Mouse (Mus musculus) MEL (cell line): ENCODE results near the gene Ift27. TPM values are rescaled to one million over a fixed set of nuclear protein-coding genes. Genes with fewer than 3 reads are reported as not detected.

Source experiments
- DNase-seq: peaks from one replicate; pipeline ENCODE4 v3.0.0; 2011; ENCODE audit warnings: low read depth, low spot score
- H3K27ac ChIP-seq: 2 replicates; pipeline ENCODE4 v1.5.1; 2012; ENCODE audit warnings: low read depth, mild to moderate bottlenecking, control low read depth, low read length, moderate library complexity; ENCODE audit not compliant: control insufficient read depth
- H3K27me3 ChIP-seq, 2 experiments: fragments of 150-350 bp in 1 of 2; sonication (generic) in 1 of 2; 2 replicates each; pipeline ENCODE4 v1.6.1; 2012; ENCODE audit warnings: low read length in 2 of 2, mild to moderate bottlenecking in 2 of 2, improper control_type of control experiment in 1 of 2, moderate library complexity in 1 of 2; ENCODE audit not compliant: insufficient read depth in 2 of 2, control insufficient read depth in 1 of 2
- H3K36me3 ChIP-seq, 2 experiments: 2 replicates each; pipeline ENCODE4 v1.6.1; 2012 to 2014; ENCODE audit warnings: low read length in 2 of 2, improper control_type of control experiment in 1 of 2, inconsistent platforms in 1 of 2, mild to moderate bottlenecking in 1 of 2; ENCODE audit not compliant: insufficient read depth in 2 of 2, control insufficient read depth in 1 of 2
- H3K4me1 ChIP-seq, 2 experiments: fragments of 150-350 bp in 1 of 2; sonication (generic) in 1 of 2; 2 replicates each; pipeline ENCODE4 v1.6.1; 2012; ENCODE audit warnings: low read length in 2 of 2, improper control_type of control experiment in 1 of 2, mild to moderate bottlenecking in 1 of 2; ENCODE audit not compliant: insufficient read depth in 2 of 2, control insufficient read depth in 1 of 2
- H3K4me3 ChIP-seq, 2 experiments: fragments of 150-350 bp in 1 of 2; sonication (generic) in 1 of 2; 2 replicates each; pipeline ENCODE4 v1.5.1; 2012; ENCODE audit warnings: low read depth in 2 of 2, low read length in 2 of 2, mild to moderate bottlenecking in 2 of 2, moderate library complexity in 2 of 2, control low read depth in 1 of 2, improper control_type of control experiment in 1 of 2; ENCODE audit not compliant: control insufficient read depth in 1 of 2, insufficient read depth in 1 of 2
- H3K79me2 ChIP-seq: 2 replicates; pipeline ENCODE4 v1.6.1; 2012; ENCODE audit warnings: mild to moderate bottlenecking, low read length, moderate library complexity; ENCODE audit not compliant: control insufficient read depth, poor library complexity, insufficient read depth
- H3K9ac ChIP-seq: 2 replicates; pipeline ENCODE4 v1.6.1; 2012; ENCODE audit warnings: low read depth, mild to moderate bottlenecking, control low read depth, low read length, moderate library complexity; ENCODE audit not compliant: control insufficient read depth, poor library complexity, severe bottlenecking
- H3K9me3 ChIP-seq: fragments of 150-350 bp; sonication (generic); replicated peaks from 2 replicates; pipeline ENCODE4 v1.6.1; 2012; ENCODE audit warnings: mild to moderate bottlenecking, low read length, improper control_type of control experiment, moderate library complexity; ENCODE audit not compliant: insufficient read depth
- CHD1 ChIP-seq: IDR thresholded peaks from 2 replicates; pipeline ENCODE4 v1.6.1; 2012; ENCODE audit warnings: low read depth, mild to moderate bottlenecking, inconsistent platforms, low read length, improper control_type of control experiment
- CTCF ChIP-seq, 3 experiments: IDR thresholded peaks in 2 of 3; conservative IDR thresholded peaks in 1 of 3; 2 replicates each; pipeline ENCODE4 v1.5.1; 2011 to 2012; ENCODE audit warnings: low read length in 3 of 3, low read depth in 2 of 3, mild to moderate bottlenecking in 2 of 3, improper control_type of control experiment in 1 of 3, inconsistent platforms in 1 of 3, mixed read lengths in 1 of 3, moderate library complexity in 1 of 3; ENCODE audit not compliant: control insufficient read depth in 1 of 3, insufficient read depth in 1 of 3, poor library complexity in 1 of 3, severe bottlenecking in 1 of 3
- E2F4 ChIP-seq: IDR thresholded peaks from 2 replicates; pipeline ENCODE4 v1.6.1; 2011; ENCODE audit warnings: low read depth, low read length, improper control_type of control experiment, borderline replicate concordance
- ELF1 ChIP-seq: IDR thresholded peaks from 2 replicates; pipeline ENCODE4 v1.6.1; 2014; ENCODE audit warnings: low read depth, mild to moderate bottlenecking, inconsistent platforms, low read length, improper control_type of control experiment, moderate library complexity
- EP300 ChIP-seq, 2 experiments: IDR thresholded peaks; 2 replicates each; pipeline ENCODE4 v1.6.1; 2011; ENCODE audit warnings: improper control_type of control experiment in 2 of 2, low read length in 2 of 2, low read depth in 1 of 2, mild to moderate bottlenecking in 1 of 2
- ETS1 ChIP-seq: IDR thresholded peaks from 2 replicates; pipeline ENCODE4 v1.6.1; 2012; ENCODE audit warnings: low read depth, mild to moderate bottlenecking, inconsistent platforms, low read length, improper control_type of control experiment, moderate library complexity
- GABPA ChIP-seq: IDR thresholded peaks from 2 replicates; pipeline ENCODE4 v1.6.1; 2012; ENCODE audit warnings: low read depth, mild to moderate bottlenecking, inconsistent platforms, low read length, improper control_type of control experiment, moderate library complexity
- JUND ChIP-seq: IDR thresholded peaks from 2 replicates; pipeline ENCODE4 v1.6.1; 2011; ENCODE audit warnings: low read depth, mild to moderate bottlenecking, improper control_type of control experiment, low read length
- MAX ChIP-seq: IDR thresholded peaks from 2 replicates; pipeline ENCODE4 v1.6.1; 2011; ENCODE audit warnings: low read length, improper control_type of control experiment
- MYB ChIP-seq: IDR thresholded peaks from 2 replicates; pipeline ENCODE4 v1.6.1; 2011; ENCODE audit warnings: mild to moderate bottlenecking, low read depth, low read length, improper control_type of control experiment
- NRF1 ChIP-seq: IDR thresholded peaks from 2 replicates; pipeline ENCODE4 v1.6.1; 2014; ENCODE audit warnings: low read depth, mild to moderate bottlenecking, inconsistent platforms, low read length, improper control_type of control experiment, moderate library complexity; ENCODE audit not compliant: poor library complexity, insufficient read depth, severe bottlenecking
- POLR2AphosphoS5 ChIP-seq: IDR thresholded peaks from 2 replicates; pipeline ENCODE4 v1.6.1; 2012; ENCODE audit warnings: low read depth, borderline replicate concordance, mild to moderate bottlenecking, inconsistent platforms, low read length, moderate library complexity, mixed read lengths
- RCOR1 ChIP-seq: IDR thresholded peaks from 2 replicates; pipeline ENCODE4 v1.6.1; 2012; ENCODE audit warnings: low read depth, mild to moderate bottlenecking, inconsistent platforms, low read length, improper control_type of control experiment
- SIN3A ChIP-seq: IDR thresholded peaks from 2 replicates; pipeline ENCODE4 v1.6.1; 2012; ENCODE audit warnings: low read length, improper control_type of control experiment, inconsistent platforms
- TAL1 ChIP-seq: IDR thresholded peaks from 2 replicates; pipeline ENCODE4 v1.6.1; 2012; ENCODE audit warnings: mild to moderate bottlenecking, inconsistent platforms, low read length, moderate library complexity, mixed read lengths
- UBTF ChIP-seq: IDR thresholded peaks from 2 replicates; pipeline ENCODE4 v1.6.1; 2012; ENCODE audit warnings: low read depth, mild to moderate bottlenecking, inconsistent platforms, low read length, improper control_type of control experiment, moderate library complexity, borderline replicate concordance; ENCODE audit not compliant: insufficient read depth
- USF2 ChIP-seq, 2 experiments: IDR thresholded peaks; 2 replicates each; pipeline ENCODE4 v1.6.1; 2011 to 2012; ENCODE audit warnings: improper control_type of control experiment in 2 of 2, low read length in 2 of 2, borderline replicate concordance in 1 of 2, inconsistent platforms in 1 of 2, low read depth in 1 of 2, mild to moderate bottlenecking in 1 of 2; ENCODE audit not compliant: insufficient read depth in 1 of 2
- ZC3H11A ChIP-seq: IDR thresholded peaks from 2 replicates; pipeline ENCODE4 v1.6.1; 2012; ENCODE audit warnings: low read depth, mild to moderate bottlenecking, inconsistent platforms, low read length, improper control_type of control experiment
- polyA plus RNA-seq, 2 experiments: library from polyadenylated mRNA; stranded (reverse) in 1 of 2; unstranded in 1 of 2; fragments of >175 nt in 1 of 2; fragments of >200 nt in 1 of 2; gene quantifications; 2 replicates each; pipeline versions ENCODE4 v1.2.1 to v1.2.4; 2012; ENCODE audit warnings: low replicate concordance in 2 of 2, low read depth in 1 of 2; ENCODE audit not compliant: insufficient read length in 2 of 2, insufficient read depth in 1 of 2, missing spikeins in 1 of 2
- total RNA-seq: library from RNA; depleted of rRNA; stranded (reverse); fragments of 300-350 nt; gene quantifications from 2 replicates; pipeline ENCODE4 v1.2.3, GENCODE M21; 2012

Gene Ift27
- total and polyA plus RNA-seq, 3 experiments: 10.4 to 18.0 TPM; not detected in 1

DNA sequence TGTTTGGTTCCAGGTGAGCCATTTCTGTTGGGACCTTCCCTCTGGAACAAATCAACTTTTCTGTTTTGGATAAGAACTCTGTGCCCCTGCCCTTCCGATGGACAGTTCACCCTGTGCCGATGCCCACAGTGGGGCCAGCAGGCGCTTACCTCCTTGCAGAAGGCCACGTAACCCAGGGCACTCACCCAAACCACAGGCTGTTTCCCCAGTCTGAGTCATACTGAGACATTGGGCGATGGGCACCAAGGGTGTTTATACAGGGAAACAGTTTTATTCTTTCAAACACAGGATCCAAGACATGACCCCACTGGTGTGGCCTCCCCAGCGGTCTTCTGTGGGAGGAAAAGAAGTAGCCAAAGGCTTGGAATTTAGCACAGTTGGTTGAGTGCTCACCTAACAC lies 18.5 kb downstream of the Ift27 start:
- no peak for TF ChIP-seq RCOR1
- TF ChIP-seq TAL1: no peak
- TF ChIP-seq EP300 (IDR thresholded peaks at IDR 0.05; ENCODE audit: low read depth in 1 of 2, low read length in 2 of 2): no peak
- no peak for TF ChIP-seq GABPA
- TF ChIP-seq SIN3A: no peak
- Histone ChIP-seq H3K79me2 (no peaks in the 10 kb centered on the region), H3K9me3 (no peaks in the 10 kb centered on the region), H3K9ac (no peak overlapping the region), H3K27ac (no peak overlapping the region), H3K27me3 (no peaks in the 10 kb centered on the region; a peak in 2 of 4 replicates), H3K4me3 (no peak overlapping the region), H3K4me1 (no peaks in the 10 kb centered on the region), H3K36me3 (no peaks in the 10 kb centered on the region)
- no peak for DNase-seq

DNA sequence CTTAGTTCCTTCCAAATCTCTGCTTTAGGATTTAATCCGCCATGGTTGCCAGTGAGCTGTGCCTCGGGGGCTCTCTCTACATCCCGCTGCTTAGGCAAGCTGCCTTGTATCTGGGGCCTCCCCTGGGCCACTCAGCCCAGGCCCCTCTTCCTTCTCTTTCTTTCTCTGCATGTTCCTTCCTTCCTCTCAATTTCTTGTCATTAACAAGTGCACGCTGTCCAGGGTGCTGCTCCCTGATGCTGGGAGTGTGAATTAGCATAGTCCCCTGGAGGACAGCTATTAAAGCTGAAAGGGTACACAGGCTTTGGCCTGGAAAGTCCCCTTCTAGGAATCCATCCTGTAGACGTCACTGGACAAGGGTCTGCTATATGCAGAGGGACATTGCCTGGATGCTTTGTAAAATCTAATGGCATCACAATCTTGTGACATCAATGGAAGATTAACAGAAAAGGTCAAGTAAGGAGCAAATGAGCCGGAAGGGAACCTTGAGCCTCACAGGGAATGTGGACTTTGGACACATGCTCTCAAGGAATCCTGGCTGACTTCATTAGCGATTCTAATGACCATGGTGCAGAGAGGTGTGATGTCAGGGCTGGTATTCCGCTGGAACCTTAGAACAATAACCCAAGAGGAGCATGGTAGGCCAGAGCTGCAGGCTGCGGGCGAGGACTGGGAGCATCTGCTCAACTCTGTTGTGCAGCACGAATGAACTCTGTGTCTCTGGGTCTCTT lies 20.7 kb downstream of the Ift27 start:
- peaks cover 0 to 4% of the 10 kb centered on the region in 2 experiments; a peak in 3 of 4 replicates for H3K27me3 ChIP-seq
- H3K36me3 ChIP-seq: no peaks in the 10 kb centered on the region
- no peaks in the 10 kb centered on the region for H3K9me3 ChIP-seq
- H3K4me3 ChIP-seq: no peak overlapping the region
- H3K27ac ChIP-seq: no peak overlapping the region
- H3K79me2 ChIP-seq: no peaks in the 10 kb centered on the region
- peak; percentile 20 for DNase-seq
- H3K4me1 ChIP-seq: no peaks in the 10 kb centered on the region
- H3K9ac ChIP-seq: no peak overlapping the region
- no peak for TF ChIP-seq ELF1
- no peak for TF ChIP-seq CTCF (IDR thresholded peaks at IDR 0.05 in 2 of 3, conservative IDR thresholded peaks at IDR 0.05 in 1 of 3; ENCODE audit: control insufficient read depth in 1 of 3, insufficient read depth in 1 of 3, low read depth in 2 of 3, low read length in 3 of 3, poor library complexity in 1 of 3, severe bottlenecking in 1 of 3)
- TF ChIP-seq ZC3H11A: no peak
- no peak for TF ChIP-seq MYB
- no peak for TF ChIP-seq POLR2AphosphoS5
- no peak for TF ChIP-seq JUND
- TF ChIP-seq UBTF: no peak
- TF ChIP-seq USF2 (IDR thresholded peaks at IDR 0.05; ENCODE audit: borderline replicate concordance in 1 of 2, insufficient read depth in 1 of 2, low read depth in 1 of 2, low read length in 2 of 2): no peak
- no peak for TF ChIP-seq GABPA
- TF ChIP-seq E2F4: no peak
- no peak for TF ChIP-seq CHD1
- no peak for TF ChIP-seq SIN3A
- TF ChIP-seq MAX: no peak
- TF ChIP-seq NRF1: no peak
- TF ChIP-seq ETS1: no peak
- TF ChIP-seq, all 39 proteins: peak for 0
